21 mouse cellular contexts compared by ENCODE assay signal in genomic region chr1:148852990-148853389, GRCm38 (mm10).
"Had no signal": no experiment of that assay in that cellular context is flagged by ENCODE, and none has a peak within 500 bp of the region (broad histone marks: within the 10 kb centered on the region; RNA-seq: fewer than 3 reads in every experiment).

No protein-coding gene starts in this region.

- ATAC-seq: forebrain, embryonic 13.5 days; forebrain, embryonic 14.5 days; forebrain, embryonic 15.5 days; forebrain, embryonic 16.5 days; forebrain, postnatal 0 days had no signal

- DNase-seq: cerebellum, adult 8-10 months; cerebellum, adult 9-10 months; cerebellum, adult 9-11 months; cerebellum, postnatal 10 days; cerebellum, postnatal 14 days; cerebellum, postnatal 25 days; cerebellum, postnatal 36 days; embryo, embryonic 11 days; forebrain, postnatal 0 days; gastrocnemius, adult 2 months; gastrocnemius, postnatal 10 days; gastrocnemius, postnatal 14 days; gastrocnemius, postnatal 25 days; gastrocnemius, postnatal 36 days; heart, adult 11 months; heart, adult 18-20 months; heart, adult 2 months had no signal
